Mouse (Mus musculus): ENCODE measurements around the gene Proser2. TPM values are rescaled to one million over a fixed set of nuclear protein-coding genes. Genes with fewer than 3 reads are reported as not detected.
"Not testable (repeated sequence)": the region's sequence is repeated elsewhere in the genome, so short reads cannot be mapped to it uniquely, and the experiment has no call there.

Proser2 gene
- polyA plus RNA-seq, 1 experiment = 104 TPM

GRCm38 (mm10) chr2:6100027-6100749, 29.8 kb downstream of the Proser2 start:
- TF ChIP-seq GATA1 (IDR thresholded peaks at IDR 0.05; ENCODE audit: borderline replicate concordance, low read length) = no peak
- no peak for TF ChIP-seq FLI1 (IDR thresholded peaks at IDR 0.05; ENCODE audit: low read length)
- Histone ChIP-seq H3K9me3 (peaks cover 4% of the 10 kb centered on the region; the same call in 1 of the 2 replicates), H3K36me3 (replicated peaks; ENCODE audit: low read length) (peaks cover 68% of the 10 kb centered on the region), H3K4me1 (peaks cover 52% of the 10 kb centered on the region), H3K4me3 (replicated peaks) (peak overlapping the region; percentile 85), H3K27me3 (replicated peaks) (peaks cover 5% of the 10 kb centered on the region)

DNA sequence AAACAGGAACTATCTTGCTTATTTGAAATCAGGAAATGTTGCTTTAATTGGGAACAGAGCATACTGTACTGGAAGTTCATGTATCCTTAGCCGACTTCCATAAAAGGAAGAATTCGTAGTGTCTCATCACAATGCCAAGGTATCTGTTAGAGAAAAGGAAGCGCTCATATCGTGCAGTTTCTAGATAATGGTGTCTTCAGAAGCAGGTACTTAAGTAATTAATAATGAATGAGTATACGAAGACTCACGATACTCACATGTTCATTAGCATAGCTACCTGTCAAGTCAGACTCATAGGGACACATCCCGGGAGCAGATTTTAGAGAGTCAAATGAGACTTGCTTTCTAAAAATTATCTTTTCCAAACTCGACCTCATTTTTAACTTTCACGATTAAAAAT, 30.6 kb downstream of the Proser2 start:
- Histone ChIP-seq H3K36me3 (replicated peaks; ENCODE audit: low read length) (peaks cover 63% of the 10 kb centered on the region), H3K27me3 (replicated peaks) (peaks cover 5% of the 10 kb centered on the region), H3K4me1 (peaks cover 48% of the 10 kb centered on the region), H3K4me3 (replicated peaks) (no peak overlapping the region), H3K9me3 (peaks cover 4% of the 10 kb centered on the region; the same call in 1 of the 2 replicates)
- TF ChIP-seq FLI1 (IDR thresholded peaks at IDR 0.05; ENCODE audit: low read length) (no peak), GATA1 (IDR thresholded peaks at IDR 0.05; ENCODE audit: borderline replicate concordance, low read length) (no peak)

GRCm38 (mm10) chr2:6098924-6099323, 31.1 kb downstream of the Proser2 start:
- Histone ChIP-seq H3K36me3 (replicated peaks; ENCODE audit: low read length) (peaks cover 57% of the 10 kb centered on the region), H3K9me3 (no peaks in the 10 kb centered on the region), H3K4me3 (replicated peaks) (no peak overlapping the region), H3K27me3 (replicated peaks) (peaks cover 5% of the 10 kb centered on the region), H3K4me1 (peaks cover 44% of the 10 kb centered on the region)
- no peak for TF ChIP-seq GATA1 (IDR thresholded peaks at IDR 0.05; ENCODE audit: borderline replicate concordance, low read length)
- no peak for TF ChIP-seq FLI1 (IDR thresholded peaks at IDR 0.05; ENCODE audit: low read length)

GRCm38 (mm10) chr2:6097113-6097716, 32.8 kb downstream of the Proser2 start:
- Histone ChIP-seq H3K9me3 (no peaks in the 10 kb centered on the region), H3K27me3 (replicated peaks) (peaks cover 5% of the 10 kb centered on the region)

DNA sequence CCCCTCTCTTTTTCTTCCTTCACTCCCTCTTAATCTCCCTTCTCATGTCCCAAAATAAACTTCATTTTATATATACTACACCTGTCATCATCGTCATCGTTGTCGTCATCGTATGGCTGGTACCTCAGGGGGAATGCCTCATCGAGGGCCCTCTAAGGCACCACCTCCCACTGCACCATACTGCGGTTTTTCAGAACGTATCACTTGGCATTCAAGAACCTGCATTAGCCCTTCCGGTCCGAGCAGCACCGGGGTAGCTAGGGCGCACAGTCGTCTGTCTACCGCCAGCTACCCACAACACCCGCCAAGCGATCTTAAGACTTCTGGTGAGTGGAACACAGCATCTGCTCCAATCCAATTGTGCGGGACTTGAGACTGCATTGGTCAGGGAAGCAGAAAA, 40.1 kb downstream of the Proser2 start:
- H3K36me3 ChIP-seq (replicated peaks; ENCODE audit: low read length); H3K4me3 ChIP-seq (replicated peaks); H3K9me3 ChIP-seq: not testable (repeated sequence)
- Histone ChIP-seq H3K4me1 (peaks cover 20% of the 10 kb centered on the region), H3K27me3 (replicated peaks) (peaks cover 10% of the 10 kb centered on the region)

More at GRCm38 (mm10) chr2:6097113-6097716, 32.8 kb downstream of the Proser2 start:
- no peak overlapping the region for H3K4me3 ChIP-seq (replicated peaks)
- TF ChIP-seq GATA1 (IDR thresholded peaks at IDR 0.05; ENCODE audit: borderline replicate concordance, low read length) = no peak
- TF ChIP-seq FLI1 (IDR thresholded peaks at IDR 0.05; ENCODE audit: low read length) = no peak
- H3K4me1 ChIP-seq = peaks cover 40% of the 10 kb centered on the region
- peaks cover 42% of the 10 kb centered on the region for H3K36me3 ChIP-seq (replicated peaks; ENCODE audit: low read length)

GRCm38 (mm10) chr2:6087151-6087550, 42.9 kb downstream of the Proser2 start:
- H3K27me3 ChIP-seq (replicated peaks) = peaks cover 10% of the 10 kb centered on the region
- H3K4me1 ChIP-seq = peaks cover 42% of the 10 kb centered on the region
- H3K36me3 ChIP-seq (replicated peaks; ENCODE audit: low read length) = no peaks in the 10 kb centered on the region
- no peaks in the 10 kb centered on the region for H3K9me3 ChIP-seq
- no peak overlapping the region for H3K4me3 ChIP-seq (replicated peaks)
- no peak for TF ChIP-seq FLI1 (IDR thresholded peaks at IDR 0.05; ENCODE audit: low read length)
- no peak for TF ChIP-seq GATA1 (IDR thresholded peaks at IDR 0.05; ENCODE audit: borderline replicate concordance, low read length)

- no peaks in the 10 kb centered on the region for H3K36me3 ChIP-seq (replicated peaks; ENCODE audit: low read length)
- no peak for TF ChIP-seq FLI1 (IDR thresholded peaks at IDR 0.05; ENCODE audit: low read length)
- TF ChIP-seq GATA1 (IDR thresholded peaks at IDR 0.05; ENCODE audit: borderline replicate concordance, low read length) = no peak
- peaks cover 51% of the 10 kb centered on the region for H3K4me1 ChIP-seq
- peak overlapping the region; percentile 57 for H3K4me3 ChIP-seq (replicated peaks)
- H3K9me3 ChIP-seq = no peaks in the 10 kb centered on the region
- H3K27me3 ChIP-seq (replicated peaks) = peaks cover 16% of the 10 kb centered on the region
Measured at GRCm38 (mm10) chr2:6085622-6086530, 44.1 kb downstream of the Proser2 start.

DNA sequence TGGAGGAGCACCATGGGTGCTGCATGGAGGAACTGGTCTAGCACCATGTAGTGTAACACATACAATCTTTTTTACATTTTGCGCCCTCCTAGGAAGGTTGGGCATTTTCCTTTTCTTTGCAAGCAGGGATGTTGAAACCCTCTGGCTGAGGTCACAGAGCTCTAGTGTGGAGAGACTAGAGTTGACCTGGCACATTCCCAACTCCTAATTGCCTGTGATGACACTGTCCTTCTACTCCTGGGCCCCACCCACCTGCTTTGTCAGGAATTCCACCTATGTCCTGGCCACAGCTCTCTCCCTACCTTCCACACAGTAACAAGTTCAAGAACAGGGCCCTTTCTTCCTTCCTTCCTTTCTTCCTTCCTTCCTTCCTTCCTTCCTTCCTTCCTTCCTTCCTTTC, 46.3 kb downstream of the Proser2 start:
- H3K4me3 ChIP-seq (replicated peaks) = no peak overlapping the region
- no peaks in the 10 kb centered on the region for H3K9me3 ChIP-seq
- no peaks in the 10 kb centered on the region for H3K36me3 ChIP-seq (replicated peaks; ENCODE audit: low read length)
- H3K27me3 ChIP-seq (replicated peaks) = peaks cover 25% of the 10 kb centered on the region
- peaks cover 57% of the 10 kb centered on the region for H3K4me1 ChIP-seq
- TF ChIP-seq GATA1 (IDR thresholded peaks at IDR 0.05; ENCODE audit: borderline replicate concordance, low read length) (no peak), FLI1 (IDR thresholded peaks at IDR 0.05; ENCODE audit: low read length) (no peak)

DNA sequence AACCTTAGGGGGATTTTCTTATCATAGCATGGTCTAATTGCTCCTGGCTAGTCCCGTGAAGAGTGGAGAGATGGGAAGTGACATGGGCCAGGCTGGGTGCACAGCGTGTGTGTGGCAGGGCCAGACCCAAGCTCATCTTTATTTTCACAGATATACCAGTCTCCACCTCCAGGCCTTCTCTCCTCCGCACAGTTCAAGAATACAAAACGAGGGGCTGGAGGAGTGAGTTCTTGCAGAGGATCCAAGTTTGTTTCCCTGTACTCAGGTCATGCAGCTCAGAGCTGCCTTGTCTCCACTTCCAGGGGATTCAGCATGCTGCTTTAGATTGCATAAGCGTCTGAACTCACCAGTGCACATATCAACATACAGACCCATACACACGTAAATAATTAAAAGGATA, 47.4 kb downstream of the Proser2 start:
- Histone ChIP-seq H3K9me3 (no peaks in the 10 kb centered on the region), H3K27me3 (replicated peaks) (peaks cover 27% of the 10 kb centered on the region), H3K4me1 (peaks cover 61% of the 10 kb centered on the region), H3K36me3 (replicated peaks; ENCODE audit: low read length) (no peaks in the 10 kb centered on the region), H3K4me3 (replicated peaks) (no peak overlapping the region)
- TF ChIP-seq GATA1 (IDR thresholded peaks at IDR 0.05; ENCODE audit: borderline replicate concordance, low read length) = no peak
- TF ChIP-seq FLI1 (IDR thresholded peaks at IDR 0.05; ENCODE audit: low read length) = no peak

All from megakaryocyte, embryonic 14.5 days (primary cell).